Mouse (Mus musculus) kidney, embryonic 15.5 days (tissue): ENCODE measurements around the gene Emsy. TPM values are rescaled to one million over a fixed set of nuclear protein-coding genes. Genes with fewer than 3 reads are reported as not detected.

ENCODE experiments used
- ATAC-seq: fragments of 200-750 bp; cut with Nextera tagmentation; replicated peaks from 2 replicates; pipeline ENCODE4 v1.8.0; 2017; ENCODE audit warnings: moderate TSS enrichment; ENCODE audit not compliant: low FRiP score
- H3K27ac ChIP-seq: fragments of 300-500 bp; sonication (generic); 2 replicates; pipeline ENCODE4 v1.5.1; 2015; ENCODE audit warnings: mild to moderate bottlenecking, inconsistent platforms
- H3K27me3 ChIP-seq: fragments of 300-500 bp; sonication (generic); 2 replicates; pipeline ENCODE4 v1.6.1; 2015; ENCODE audit warnings: inconsistent platforms
- H3K36me3 ChIP-seq: fragments of 300-500 bp; sonication (generic); 2 replicates; pipeline ENCODE4 v1.6.1; 2015; ENCODE audit warnings: inconsistent platforms
- H3K4me1 ChIP-seq: fragments of 300-500 bp; sonication (generic); 2 replicates; pipeline ENCODE4 v1.6.1; 2015; ENCODE audit warnings: inconsistent platforms
- H3K4me2 ChIP-seq: fragments of 300-500 bp; sonication (generic); 2 replicates; pipeline ENCODE4 v1.6.1; 2015; ENCODE audit warnings: moderate library complexity, mild to moderate bottlenecking, inconsistent platforms
- H3K4me3 ChIP-seq: fragments of 300-500 bp; sonication (generic); replicated peaks from 2 replicates; pipeline ENCODE4 v1.5.1; 2015; ENCODE audit warnings: mild to moderate bottlenecking, inconsistent platforms
- H3K9ac ChIP-seq: fragments of 300-500 bp; sonication (generic); 2 replicates; pipeline ENCODE4 v1.6.1; 2015; ENCODE audit warnings: mild to moderate bottlenecking, inconsistent platforms
- H3K9me3 ChIP-seq: fragments of 300-500 bp; sonication (generic); replicated peaks from 2 replicates; pipeline ENCODE4 v1.6.1; 2016; ENCODE audit warnings: inconsistent platforms
- WGBS: fragments of 180-500 bp; shearing (Covaris S2); methylation state at CpG from one replicate; pipeline ENCODE4 v1.1.7; 2015; ENCODE audit warnings: mixed read lengths; 5-methylcytosine and 5-hydroxymethylcytosine counted together
- polyA plus RNA-seq: library from polyadenylated mRNA; unstranded; fragments of >200 nt; fragmentation: Nextera tagmentation; extraction: Ambion mirVana; gene quantifications from 2 replicates; pipeline ENCODE4 v1.2.1, GENCODE M21; 2015

The Emsy gene
- polyA plus RNA-seq, 1 experiment from 2014 or later: 32.4 TPM

DNA sequence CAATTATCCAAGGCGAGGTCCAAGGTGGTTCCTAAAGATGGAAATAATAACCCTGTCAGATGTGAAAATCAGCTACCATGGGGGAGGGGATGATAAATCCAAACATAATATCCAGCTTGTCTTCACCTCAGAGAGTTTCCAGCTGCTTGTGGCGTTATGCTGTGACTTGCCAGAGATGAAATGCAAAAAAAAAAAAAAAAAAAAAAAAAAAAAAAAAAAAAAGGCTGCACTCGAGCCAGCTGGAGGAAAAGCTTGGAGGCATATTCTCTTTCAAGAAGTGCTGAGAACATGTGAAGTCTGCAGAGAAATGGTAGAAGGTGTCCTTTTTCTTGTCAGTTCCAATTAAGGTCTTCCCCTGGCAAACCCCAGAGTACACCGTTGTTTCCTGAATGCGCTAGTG is 8.6 kb upstream of the Emsy start:
- no peaks in the 10 kb centered on the region for H3K36me3 ChIP-seq
- H3K9ac ChIP-seq: no peak overlapping the region
- 50% methylated on average over 5 of the region's 5 CpGs for WGBS
- no peaks in the 10 kb centered on the region for H3K27me3 ChIP-seq
- H3K4me3 ChIP-seq: no peak overlapping the region
- no peak for ATAC-seq
- H3K9me3 ChIP-seq: no peaks in the 10 kb centered on the region
- H3K4me2 ChIP-seq: no peak overlapping the region
- H3K4me1 ChIP-seq: peaks cover 2% of the 10 kb centered on the region; the same call in 1 of the 2 replicates
- no peak overlapping the region; the same call in 1 of the 2 replicates for H3K27ac ChIP-seq

DNA sequence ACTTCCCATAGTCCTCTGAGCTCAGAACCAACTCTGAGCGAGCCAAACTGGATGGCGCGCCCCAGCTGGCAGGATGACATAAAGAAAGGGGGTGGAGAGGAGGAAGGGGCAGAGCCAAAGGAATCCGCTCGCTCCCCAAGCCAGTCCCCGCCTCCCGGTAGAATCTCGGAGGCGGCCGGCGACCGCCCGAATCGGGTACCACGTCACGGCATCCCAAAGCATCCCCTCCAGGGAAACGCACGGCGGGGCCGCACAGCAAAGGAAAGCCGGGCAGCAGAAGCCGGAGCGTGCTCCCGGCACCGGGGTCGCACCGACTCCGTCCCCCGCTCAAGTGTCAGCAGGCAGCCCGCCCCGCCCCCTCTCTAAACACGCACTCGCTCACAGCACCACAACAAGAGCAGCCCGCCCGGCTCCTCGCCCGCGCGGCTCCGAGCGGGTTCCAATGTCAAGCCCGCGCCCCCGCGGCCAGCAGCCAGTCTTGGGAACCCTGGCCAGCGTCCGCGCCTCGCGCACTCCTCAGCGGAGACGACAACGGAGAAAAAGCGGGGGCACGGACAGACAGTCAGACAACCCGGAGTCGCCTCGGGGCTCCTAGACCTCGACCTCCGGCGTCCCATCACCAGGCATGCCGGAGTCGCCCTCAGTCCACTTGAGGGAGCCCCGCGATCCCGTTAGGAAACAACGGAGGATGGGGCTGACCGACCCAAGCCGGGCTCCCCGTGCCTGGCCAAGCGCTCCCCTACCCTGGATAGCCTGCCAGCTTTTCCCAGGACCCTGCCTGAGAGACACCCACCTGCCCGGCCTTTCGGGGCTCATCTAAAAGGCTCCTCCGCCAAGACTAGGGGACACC is 677 bp downstream of the Emsy start:
- H3K4me2 ChIP-seq: peak overlapping the region; percentile 74
- peaks cover 41% of the 10 kb centered on the region for H3K36me3 ChIP-seq
- under 1% methylated on average over 73 of the region's 74 CpGs for WGBS
- H3K9me3 ChIP-seq: no peaks in the 10 kb centered on the region
- ATAC-seq: peak; percentile 79
- no peaks in the 10 kb centered on the region for H3K27me3 ChIP-seq
- H3K4me1 ChIP-seq: peaks cover 21% of the 10 kb centered on the region
- H3K9ac ChIP-seq: peak overlapping the region; percentile 91
- H3K4me3 ChIP-seq: peak overlapping the region; percentile 91
- peak overlapping the region; percentile 98 for H3K27ac ChIP-seq

DNA sequence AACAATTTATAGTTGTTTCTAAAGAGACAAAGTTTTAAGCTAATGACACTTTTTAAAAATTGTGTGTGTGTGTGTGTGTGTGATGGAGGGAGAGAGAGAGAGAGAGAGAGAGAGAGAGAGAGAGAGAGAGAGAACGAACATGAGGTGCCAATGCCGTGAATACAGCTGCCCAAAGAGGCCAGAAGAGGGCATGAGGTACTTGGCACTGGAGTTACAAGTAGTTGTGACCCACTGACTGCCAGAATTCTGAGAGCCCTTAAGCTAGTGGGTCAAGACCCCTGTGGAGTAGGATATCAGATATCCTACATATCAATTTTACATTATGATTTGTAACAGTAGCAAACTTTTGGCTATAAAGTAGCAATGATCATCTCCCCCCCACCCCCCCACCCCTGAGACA is 4.9 kb downstream of the Emsy start:
- no peaks in the 10 kb centered on the region for H3K27me3 ChIP-seq
- no peak overlapping the region for H3K9ac ChIP-seq
- 83% methylated on average over 2 of the region's 2 CpGs for WGBS
- H3K4me3 ChIP-seq: no peak overlapping the region
- peaks cover 67% of the 10 kb centered on the region for H3K36me3 ChIP-seq
- no peaks in the 10 kb centered on the region for H3K9me3 ChIP-seq
- H3K27ac ChIP-seq: no peak overlapping the region
- H3K4me2 ChIP-seq: no peak overlapping the region
- ATAC-seq: no peak
- H3K4me1 ChIP-seq: peaks cover 12% of the 10 kb centered on the region

DNA sequence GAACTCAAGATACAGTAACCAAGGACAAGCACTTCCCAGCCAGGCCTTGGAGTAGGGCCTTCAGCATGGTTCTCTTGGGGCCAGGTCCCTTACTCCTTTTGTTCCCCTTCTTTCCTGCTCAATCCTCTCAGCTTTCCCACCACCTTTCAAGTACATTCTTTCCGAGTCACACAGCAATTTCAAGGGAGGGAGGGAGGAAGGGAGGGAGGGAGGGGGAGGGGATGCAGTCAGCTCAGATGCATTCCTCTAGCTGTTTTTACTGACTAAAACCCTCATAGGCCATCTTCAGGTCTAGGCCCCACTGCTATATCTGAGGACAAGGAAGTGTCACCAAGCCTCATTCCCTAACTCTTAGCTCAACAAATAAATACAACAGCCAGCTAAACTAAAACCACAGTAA is 12.3 kb downstream of the Emsy start:
- Histone ChIP-seq H3K27me3 (no peaks in the 10 kb centered on the region), H3K36me3 (peaks cover 66% of the 10 kb centered on the region), H3K27ac (no peak overlapping the region), H3K4me2 (no peak overlapping the region), H3K9ac (no peak overlapping the region), H3K9me3 (no peaks in the 10 kb centered on the region), H3K4me1 (peaks cover 4% of the 10 kb centered on the region; the same call in 1 of the 2 replicates), H3K4me3 (no peak overlapping the region)
- ATAC-seq: no peak
- WGBS: 40% methylated on average over 1 of the region's 1 CpGs

DNA sequence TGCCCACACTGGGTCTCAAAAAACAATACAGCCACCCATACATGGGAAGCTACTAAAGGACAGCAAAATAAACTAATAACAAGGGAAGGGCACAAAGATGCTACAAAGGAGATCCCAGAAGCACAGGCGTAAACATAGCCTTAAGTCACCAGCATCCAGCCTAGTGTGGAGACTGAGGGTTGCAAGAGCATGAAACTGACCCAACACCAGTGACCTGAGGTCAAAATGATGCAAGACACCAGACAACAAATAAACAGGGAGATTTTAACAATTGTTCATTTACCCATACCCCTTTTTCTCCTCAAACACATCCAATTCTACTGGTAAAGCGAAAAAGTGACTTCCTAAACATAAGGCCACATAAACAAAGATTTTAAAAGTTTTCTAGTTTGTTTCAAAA is 20.0 kb downstream of the Emsy start:
- no peaks in the 10 kb centered on the region for H3K9me3 ChIP-seq
- H3K4me2 ChIP-seq: no peak overlapping the region
- no peak overlapping the region for H3K4me3 ChIP-seq
- H3K4me1 ChIP-seq: no peaks in the 10 kb centered on the region
- H3K9ac ChIP-seq: no peak overlapping the region
- WGBS: 95% methylated on average over 2 of the region's 2 CpGs
- ATAC-seq: no peak
- H3K36me3 ChIP-seq: peaks cover 58% of the 10 kb centered on the region
- H3K27ac ChIP-seq: no peak overlapping the region
- no peaks in the 10 kb centered on the region for H3K27me3 ChIP-seq

DNA sequence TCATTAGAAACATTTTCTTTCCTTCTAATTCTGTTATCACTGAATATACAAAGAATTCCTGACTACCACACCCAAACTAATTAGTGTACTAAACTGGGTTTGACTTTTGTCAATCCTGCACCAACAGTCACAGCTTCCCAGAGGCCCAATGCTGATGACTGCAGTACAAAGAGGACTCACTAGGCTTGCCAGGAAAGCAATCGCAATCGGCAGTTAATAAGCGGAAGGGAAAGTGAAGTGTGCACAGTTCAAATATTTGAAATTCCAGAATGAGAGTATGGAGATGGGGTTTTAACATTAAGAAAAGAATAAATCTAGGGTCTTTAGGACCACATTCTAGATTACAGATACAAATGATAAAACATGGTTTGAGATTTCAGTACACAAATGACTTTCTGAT is 23.6 kb downstream of the Emsy start:
- 61% methylated on average over 3 of the region's 3 CpGs for WGBS
- H3K36me3 ChIP-seq: peaks cover 67% of the 10 kb centered on the region
- H3K4me2 ChIP-seq: no peak overlapping the region

DNA sequence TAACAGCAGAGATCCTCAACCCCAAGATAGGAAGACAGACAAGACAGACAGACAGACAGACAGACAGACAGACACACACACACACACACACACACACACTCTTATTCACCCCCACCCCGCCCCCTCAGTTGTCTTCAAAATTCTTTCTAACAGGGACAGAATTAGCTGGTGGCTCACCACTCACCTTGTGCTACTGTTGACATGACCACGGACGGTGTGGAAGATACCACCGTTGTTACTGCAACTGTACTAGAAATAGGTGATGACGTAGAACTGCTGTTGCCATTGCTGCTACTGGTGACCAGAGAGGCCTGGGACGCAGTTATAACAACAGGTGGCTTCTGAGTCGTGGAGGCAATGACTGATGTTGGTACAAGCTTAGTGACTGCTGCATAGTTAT is 26.6 kb downstream of the Emsy start:
- Histone ChIP-seq H3K4me2 (no peak overlapping the region), H3K36me3 (peaks cover 63% of the 10 kb centered on the region), H3K27me3 (no peaks in the 10 kb centered on the region), H3K9ac (no peak overlapping the region), H3K4me1 (no peaks in the 10 kb centered on the region), H3K9me3 (no peaks in the 10 kb centered on the region), H3K27ac (no peak overlapping the region), H3K4me3 (no peak overlapping the region)
- 90% methylated on average over 7 of the region's 7 CpGs for WGBS
- ATAC-seq: no peak

More for the DNA sequence above, 23.6 kb downstream of the Emsy start:
- Histone ChIP-seq H3K27me3 (no peaks in the 10 kb centered on the region), H3K27ac (no peak overlapping the region), H3K4me1 (no peaks in the 10 kb centered on the region), H3K4me3 (no peak overlapping the region), H3K9ac (no peak overlapping the region), H3K9me3 (no peaks in the 10 kb centered on the region)
- ATAC-seq: no peak

DNA sequence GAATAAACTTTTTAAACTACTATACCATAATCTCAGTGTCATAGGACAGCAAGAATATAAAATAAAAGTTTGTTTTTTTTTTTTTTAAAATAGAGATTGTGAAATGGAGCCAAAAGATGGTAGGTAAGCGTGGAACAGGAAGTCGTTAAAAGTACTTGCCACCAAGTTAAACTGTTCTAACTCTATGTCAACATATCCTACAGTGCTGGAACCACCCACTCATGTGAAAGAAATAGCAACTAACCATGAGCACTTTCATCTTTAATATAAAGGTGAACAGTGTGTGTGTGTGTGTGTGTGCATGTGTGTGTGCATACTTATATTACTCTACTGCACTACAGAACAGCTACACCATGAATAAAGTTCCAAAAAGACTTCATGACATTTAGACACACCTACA is 38.8 kb downstream of the Emsy start:
- H3K4me2 ChIP-seq: no peak overlapping the region
- H3K4me1 ChIP-seq: no peaks in the 10 kb centered on the region
- no peaks in the 10 kb centered on the region for H3K27me3 ChIP-seq
- no peak overlapping the region for H3K27ac ChIP-seq
- no peaks in the 10 kb centered on the region for H3K9me3 ChIP-seq
- no peak for ATAC-seq
- H3K9ac ChIP-seq: no peak overlapping the region
- peaks cover 54% of the 10 kb centered on the region for H3K36me3 ChIP-seq
- 85% methylated on average over 2 of the region's 2 CpGs for WGBS
- H3K4me3 ChIP-seq: no peak overlapping the region

DNA sequence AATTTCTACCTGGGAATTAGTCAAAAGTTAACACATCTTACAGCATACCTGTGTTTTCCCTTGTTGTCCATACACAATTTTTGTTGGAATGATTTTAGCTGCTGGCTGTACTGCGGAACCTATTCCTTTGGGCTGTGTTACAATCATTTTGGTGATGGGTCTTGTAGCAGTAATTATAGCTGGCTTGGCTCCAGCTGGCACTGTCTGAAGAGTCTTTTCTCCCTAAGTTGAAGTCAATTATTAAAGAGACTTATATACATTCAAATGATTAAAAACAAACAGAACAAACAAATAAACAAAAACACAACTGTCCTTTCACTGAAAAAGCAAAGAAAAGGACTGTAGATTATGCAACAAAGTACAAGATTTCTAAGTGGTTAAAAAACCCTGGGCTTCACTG is 43.6 kb downstream of the Emsy start:
- Histone ChIP-seq H3K4me2 (no peak overlapping the region), H3K4me1 (no peaks in the 10 kb centered on the region), H3K36me3 (peaks cover 55% of the 10 kb centered on the region), H3K27me3 (no peaks in the 10 kb centered on the region), H3K27ac (no peak overlapping the region), H3K9me3 (no peaks in the 10 kb centered on the region), H3K9ac (no peak overlapping the region), H3K4me3 (no peak overlapping the region)
- 90% methylated on average over 1 of the region's 1 CpGs for WGBS
- no peak for ATAC-seq

DNA sequence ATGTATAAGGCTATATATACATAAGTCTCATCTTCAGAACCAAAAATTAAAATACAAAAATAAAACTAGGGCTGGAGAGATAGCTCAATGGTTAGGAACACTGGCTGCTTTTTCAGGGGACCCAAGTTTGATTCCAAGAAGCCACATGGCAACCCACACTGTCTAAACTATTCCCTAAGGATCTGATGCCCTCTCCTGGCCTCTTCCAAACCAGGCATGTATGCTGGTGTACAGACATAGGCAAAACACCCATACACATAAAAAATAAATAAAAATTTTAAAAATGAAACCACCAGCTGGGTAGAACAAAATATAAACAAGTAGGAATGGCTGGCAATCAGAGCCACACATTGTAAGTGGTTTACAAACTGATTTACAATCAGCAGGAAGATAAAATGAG is 48.1 kb downstream of the Emsy start:
- Histone ChIP-seq H3K36me3 (peaks cover 39% of the 10 kb centered on the region), H3K4me3 (no peak overlapping the region), H3K9me3 (no peaks in the 10 kb centered on the region), H3K27ac (no peak overlapping the region), H3K4me1 (no peaks in the 10 kb centered on the region), H3K9ac (no peak overlapping the region), H3K4me2 (no peak overlapping the region), H3K27me3 (no peaks in the 10 kb centered on the region)
- no peak for ATAC-seq

DNA sequence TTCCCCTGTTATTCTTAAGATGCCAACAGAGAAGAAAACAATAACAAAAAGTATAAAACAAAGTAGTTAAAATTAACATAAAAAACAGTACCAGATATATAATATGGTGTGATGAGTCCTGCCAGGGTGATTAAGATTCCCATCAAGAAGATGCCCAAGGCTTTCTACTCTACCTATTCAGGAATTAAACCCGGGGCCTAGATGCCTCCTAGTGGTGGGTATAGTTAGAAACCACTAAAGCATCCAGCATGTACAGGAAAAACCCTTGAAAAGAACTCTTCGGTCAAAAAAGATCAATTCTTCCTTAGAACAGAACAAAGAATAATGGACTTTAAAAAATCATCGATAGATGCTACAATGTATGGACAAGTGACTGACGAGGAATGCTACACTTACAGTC is 49.4 kb downstream of the Emsy start:
- Histone ChIP-seq H3K9me3 (no peaks in the 10 kb centered on the region), H3K36me3 (peaks cover 39% of the 10 kb centered on the region), H3K4me1 (no peaks in the 10 kb centered on the region), H3K27me3 (no peaks in the 10 kb centered on the region), H3K9ac (no peak overlapping the region), H3K27ac (no peak overlapping the region), H3K4me3 (no peak overlapping the region), H3K4me2 (no peak overlapping the region)
- no peak for ATAC-seq
- WGBS: 79% methylated on average over 4 of the region's 4 CpGs

DNA sequence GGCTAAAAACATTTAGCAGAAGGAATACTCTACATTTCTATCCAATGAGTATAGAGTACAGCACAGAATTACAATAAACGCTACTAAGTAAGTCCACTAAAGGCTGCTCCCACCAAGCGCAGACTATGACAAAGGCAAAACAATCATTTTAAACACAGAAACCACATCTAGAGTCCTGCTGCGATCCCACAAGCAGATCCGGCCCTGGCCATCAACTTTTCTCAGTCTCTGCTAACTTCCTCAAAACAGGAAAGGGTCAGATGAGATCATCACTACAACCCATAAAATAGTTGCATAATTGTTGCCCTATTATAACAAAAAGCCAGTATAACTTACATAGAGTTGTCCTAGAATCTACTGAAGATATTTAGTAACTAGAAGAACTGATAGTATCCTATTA is 54.9 kb downstream of the Emsy start:
- H3K36me3 ChIP-seq: peaks cover 51% of the 10 kb centered on the region
- H3K4me3 ChIP-seq: no peak overlapping the region
- H3K4me2 ChIP-seq: no peak overlapping the region
- no peaks in the 10 kb centered on the region for H3K4me1 ChIP-seq
- no peak overlapping the region for H3K9ac ChIP-seq
- ATAC-seq: no peak
- no peak overlapping the region for H3K27ac ChIP-seq
- WGBS: 81% methylated on average over 4 of the region's 4 CpGs
- H3K27me3 ChIP-seq: no peaks in the 10 kb centered on the region
- no peaks in the 10 kb centered on the region for H3K9me3 ChIP-seq

DNA sequence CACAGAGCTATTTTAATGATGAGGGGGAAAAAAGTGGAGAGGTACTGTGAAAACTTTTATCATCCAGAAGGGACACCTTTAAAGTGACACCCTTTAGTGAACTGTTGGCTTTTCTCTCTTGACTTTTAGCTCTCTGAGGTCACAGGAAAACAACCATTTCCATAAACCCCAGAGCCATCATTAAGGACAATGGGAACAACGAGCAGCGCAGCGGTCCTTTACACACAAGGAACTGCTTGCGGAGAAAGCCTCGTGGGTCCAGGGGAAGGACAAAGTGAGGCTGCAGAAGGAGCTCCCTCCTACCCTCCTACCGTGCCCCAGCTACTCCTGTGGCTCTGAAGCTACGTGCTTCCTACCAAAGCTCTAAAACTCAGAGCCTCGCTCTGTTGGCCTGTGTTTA is 59.2 kb downstream of the Emsy start:
- 69% methylated on average over 8 of the region's 8 CpGs for WGBS
- H3K36me3 ChIP-seq: peaks cover 73% of the 10 kb centered on the region

More for the DNA sequence above, 59.2 kb downstream of the Emsy start:
- H3K9me3 ChIP-seq: no peaks in the 10 kb centered on the region
- H3K4me1 ChIP-seq: no peaks in the 10 kb centered on the region
- no peaks in the 10 kb centered on the region for H3K27me3 ChIP-seq
- no peak overlapping the region for H3K4me2 ChIP-seq
- no peak overlapping the region for H3K4me3 ChIP-seq
- ATAC-seq: no peak
- H3K9ac ChIP-seq: no peak overlapping the region
- no peak overlapping the region for H3K27ac ChIP-seq
